Mouse (Mus musculus): Measurements from ENCODE around the gene Cd3g. TPM values are rescaled to one million over a fixed set of nuclear protein-coding genes. Genes with fewer than 3 reads are reported as not detected.

Cd3g gene
- total and polyA plus RNA-seq, 2 experiments from 2014 or later: not detected

DNA sequence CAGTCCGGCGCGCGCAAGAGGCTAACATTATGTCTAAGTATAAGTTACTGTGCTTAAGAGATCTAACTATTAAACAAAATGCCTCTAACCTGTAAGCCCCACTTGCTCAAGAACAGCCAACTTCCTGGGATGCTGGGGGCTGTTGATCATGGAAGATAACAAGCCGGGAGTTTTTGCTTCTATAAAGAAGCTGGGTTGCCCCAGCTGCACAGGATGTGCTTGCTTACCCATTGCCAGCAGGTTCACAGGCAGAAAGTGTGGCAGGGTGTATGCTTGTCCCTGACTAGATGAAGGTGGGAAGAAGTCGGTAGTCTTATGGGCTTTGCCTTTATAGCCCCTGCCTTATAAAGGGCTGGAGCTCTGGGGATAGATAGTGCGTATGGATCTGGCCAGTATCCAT lies 16.4 kb upstream of the Cd3g start:
- Histone ChIP-seq H3K4me1 (ENCODE audit: control insufficient read depth, insufficient read depth) (no peaks in the 10 kb centered on the region), H3K36me3 (replicated peaks; ENCODE audit: control insufficient read depth, insufficient read depth, low read length) (no peaks in the 10 kb centered on the region), H3K27ac (ENCODE audit: low read depth) (no peak overlapping the region), H3K4me2 (ENCODE audit: low read depth, low read length) (no peak overlapping the region), H3K9ac (replicated peaks; ENCODE audit: low read depth, low read length) (no peak overlapping the region), H3K4me3 (ENCODE audit: low read depth, low read length) (no peak overlapping the region), H3K9me3 (replicated peaks; ENCODE audit: control insufficient read depth, low read length) (no peaks in the 10 kb centered on the region), H3K27me3 (ENCODE audit: control insufficient read depth, insufficient read depth, low read length) (no peaks in the 10 kb centered on the region)
- 88% methylated on average over 7 of the region's 7 CpGs for WGBS
- DNase-seq (ENCODE audit: low spot score) (no peak), ATAC-seq (ENCODE audit: insufficient read depth, low read depth) (no peak)
- TF ChIP-seq EP300 (IDR thresholded peaks at IDR 0.05; ENCODE audit: low read depth) (no peak), CTCF (IDR thresholded peaks at IDR 0.05; ENCODE audit: low read depth) (no peak)

- Histone ChIP-seq H3K4me1 (ENCODE audit: control insufficient read depth, insufficient read depth) (no peaks in the 10 kb centered on the region), H3K4me2 (ENCODE audit: low read depth, low read length) (no peak overlapping the region), H3K27me3 (ENCODE audit: control insufficient read depth, insufficient read depth, low read length) (no peaks in the 10 kb centered on the region), H3K27ac (ENCODE audit: low read depth) (no peak overlapping the region), H3K9me3 (replicated peaks; ENCODE audit: control insufficient read depth, low read length) (no peaks in the 10 kb centered on the region), H3K36me3 (replicated peaks; ENCODE audit: control insufficient read depth, insufficient read depth, low read length) (no peaks in the 10 kb centered on the region), H3K9ac (replicated peaks; ENCODE audit: low read depth, low read length) (no peak overlapping the region), H3K4me3 (ENCODE audit: low read depth, low read length) (no peak overlapping the region)
- no peak for ATAC-seq (ENCODE audit: insufficient read depth, low read depth)
- no peak for TF ChIP-seq EP300 (IDR thresholded peaks at IDR 0.05; ENCODE audit: low read depth)
- TF ChIP-seq CTCF (IDR thresholded peaks at IDR 0.05; ENCODE audit: low read depth): no peak
- no peak for DNase-seq (ENCODE audit: low spot score)
- 42% methylated on average over 4 of the region's 4 CpGs for WGBS
These were observed 14.7 kb upstream of the Cd3g start for GRCm38 (mm10) chr9:44994962-44995361.

DNA sequence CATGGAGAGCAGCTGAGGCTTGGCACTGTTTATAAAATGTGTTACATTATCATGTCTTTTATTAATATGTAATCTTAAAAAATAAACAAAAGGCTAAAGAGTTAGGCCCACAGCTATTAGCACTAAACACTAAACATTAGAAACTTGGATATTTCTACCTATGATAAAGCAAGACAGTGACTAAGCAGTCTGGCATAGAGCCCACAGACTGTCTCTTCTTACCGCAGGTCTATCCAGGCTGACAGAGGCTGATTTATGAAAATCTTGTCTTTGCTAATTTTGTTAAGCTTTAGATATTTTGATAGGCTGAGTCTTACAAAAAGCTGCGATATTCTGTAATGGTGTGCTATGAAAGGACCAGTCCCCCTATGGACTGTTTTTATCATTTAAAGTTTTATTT lies 13.0 kb upstream of the Cd3g start:
- Histone ChIP-seq H3K9ac (replicated peaks; ENCODE audit: low read depth, low read length) (no peak overlapping the region), H3K4me1 (ENCODE audit: control insufficient read depth, insufficient read depth) (no peaks in the 10 kb centered on the region), H3K36me3 (replicated peaks; ENCODE audit: control insufficient read depth, insufficient read depth, low read length) (no peaks in the 10 kb centered on the region), H3K27ac (ENCODE audit: low read depth) (no peak overlapping the region), H3K4me2 (ENCODE audit: low read depth, low read length) (no peak overlapping the region), H3K4me3 (ENCODE audit: low read depth, low read length) (no peak overlapping the region), H3K27me3 (ENCODE audit: control insufficient read depth, insufficient read depth, low read length) (no peaks in the 10 kb centered on the region), H3K9me3 (replicated peaks; ENCODE audit: control insufficient read depth, low read length) (no peaks in the 10 kb centered on the region)
- 80% methylated on average over 2 of the region's 2 CpGs for WGBS
- ATAC-seq (ENCODE audit: insufficient read depth, low read depth) (no peak), DNase-seq (ENCODE audit: low spot score) (no peak)
- TF ChIP-seq CTCF (IDR thresholded peaks at IDR 0.05; ENCODE audit: low read depth): no peak
- no peak for TF ChIP-seq EP300 (IDR thresholded peaks at IDR 0.05; ENCODE audit: low read depth)

GRCm38 (mm10) chr9:44992271-44992670 lies 12.0 kb upstream of the Cd3g start:
- Histone ChIP-seq H3K4me1 (ENCODE audit: control insufficient read depth, insufficient read depth) (no peaks in the 10 kb centered on the region), H3K9ac (replicated peaks; ENCODE audit: low read depth, low read length) (no peak overlapping the region), H3K4me2 (ENCODE audit: low read depth, low read length) (no peak overlapping the region), H3K27me3 (ENCODE audit: control insufficient read depth, insufficient read depth, low read length) (no peaks in the 10 kb centered on the region), H3K4me3 (ENCODE audit: low read depth, low read length) (no peak overlapping the region), H3K9me3 (replicated peaks; ENCODE audit: control insufficient read depth, low read length) (no peaks in the 10 kb centered on the region), H3K27ac (ENCODE audit: low read depth) (no peak overlapping the region), H3K36me3 (replicated peaks; ENCODE audit: control insufficient read depth, insufficient read depth, low read length) (no peaks in the 10 kb centered on the region)
- TF ChIP-seq CTCF (IDR thresholded peaks at IDR 0.05; ENCODE audit: low read depth): no peak
- no peak for TF ChIP-seq EP300 (IDR thresholded peaks at IDR 0.05; ENCODE audit: low read depth)
- DNase-seq (ENCODE audit: low spot score): no peak
- ATAC-seq (ENCODE audit: insufficient read depth, low read depth): no peak

- H3K4me3 ChIP-seq (ENCODE audit: low read depth, low read length): no peak overlapping the region
- no peak overlapping the region for H3K27ac ChIP-seq (ENCODE audit: low read depth)
- H3K4me1 ChIP-seq (ENCODE audit: control insufficient read depth, insufficient read depth): no peaks in the 10 kb centered on the region
- TF ChIP-seq EP300 (IDR thresholded peaks at IDR 0.05; ENCODE audit: low read depth): no peak
- no peak for ATAC-seq (ENCODE audit: insufficient read depth, low read depth)
- WGBS: 59% methylated on average over 2 of the region's 2 CpGs
- no peaks in the 10 kb centered on the region for H3K27me3 ChIP-seq (ENCODE audit: control insufficient read depth, insufficient read depth, low read length)
- DNase-seq (ENCODE audit: low spot score): no peak
- H3K4me2 ChIP-seq (ENCODE audit: low read depth, low read length): no peak overlapping the region
- H3K36me3 ChIP-seq (replicated peaks; ENCODE audit: control insufficient read depth, insufficient read depth, low read length): no peaks in the 10 kb centered on the region
- H3K9ac ChIP-seq (replicated peaks; ENCODE audit: low read depth, low read length): no peak overlapping the region
- H3K9me3 ChIP-seq (replicated peaks; ENCODE audit: control insufficient read depth, low read length): no peaks in the 10 kb centered on the region
These were observed 11.6 kb upstream of the Cd3g start for GRCm38 (mm10) chr9:44991821-44992220.

DNA sequence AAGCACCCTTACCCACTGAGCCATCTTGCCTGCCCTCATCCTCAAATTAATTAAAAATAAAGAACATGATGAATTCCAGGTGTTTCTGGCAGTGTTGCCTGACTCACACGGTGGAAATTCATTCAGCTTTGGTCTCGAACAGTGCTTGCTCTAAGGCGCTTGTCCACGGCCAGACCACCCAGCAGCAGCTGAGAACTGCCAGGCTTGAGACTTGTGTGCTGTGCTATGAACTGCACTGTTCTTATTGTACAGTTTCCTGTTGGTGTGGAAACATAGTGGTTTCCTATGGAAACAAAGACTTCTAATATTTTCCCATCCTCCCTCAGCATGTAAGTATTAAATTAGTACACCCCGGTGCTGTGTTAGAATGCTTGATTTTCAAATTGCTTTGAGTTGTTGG lies 6.7 kb upstream of the Cd3g start:
- Histone ChIP-seq H3K9me3 (replicated peaks; ENCODE audit: control insufficient read depth, low read length) (no peaks in the 10 kb centered on the region), H3K4me3 (ENCODE audit: low read depth, low read length) (no peak overlapping the region), H3K36me3 (replicated peaks; ENCODE audit: control insufficient read depth, insufficient read depth, low read length) (no peaks in the 10 kb centered on the region), H3K4me1 (ENCODE audit: control insufficient read depth, insufficient read depth) (no peaks in the 10 kb centered on the region), H3K9ac (replicated peaks; ENCODE audit: low read depth, low read length) (no peak overlapping the region), H3K27me3 (ENCODE audit: control insufficient read depth, insufficient read depth, low read length) (no peaks in the 10 kb centered on the region), H3K4me2 (ENCODE audit: low read depth, low read length) (no peak overlapping the region), H3K27ac (ENCODE audit: low read depth) (no peak overlapping the region)
- ATAC-seq (ENCODE audit: insufficient read depth, low read depth) (no peak), DNase-seq (ENCODE audit: low spot score) (no peak)
- no peak for TF ChIP-seq EP300 (IDR thresholded peaks at IDR 0.05; ENCODE audit: low read depth)
- TF ChIP-seq CTCF (IDR thresholded peaks at IDR 0.05; ENCODE audit: low read depth): no peak
- 46% methylated on average over 5 of the region's 5 CpGs for WGBS

Data from heart, postnatal 0 days (tissue).